Comparison of ENCODE assay signal across 19 mouse cellular contexts in the genomic region with DNA sequence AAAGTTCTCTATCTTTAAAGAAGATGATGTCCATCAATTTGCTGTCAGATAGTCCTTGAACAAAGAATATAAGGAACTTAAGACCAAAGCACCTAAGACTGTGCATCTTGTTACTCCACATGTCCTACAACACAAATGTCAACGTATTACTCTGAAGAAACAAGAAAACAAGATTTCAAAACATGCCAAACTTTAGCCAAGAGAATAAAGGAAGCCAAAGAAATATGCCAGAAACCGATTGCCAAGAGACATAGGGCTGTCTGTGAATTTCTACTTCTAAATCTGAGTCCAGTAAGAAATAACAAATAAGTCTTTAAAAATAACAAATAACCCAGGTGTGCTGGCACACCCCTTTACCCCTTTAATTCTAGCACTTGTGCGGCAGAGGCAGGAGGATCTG.
"Had no signal": no experiment of that assay in that cellular context is flagged by ENCODE, and none has a peak within 500 bp of the region (broad histone marks: within the 10 kb centered on the region; RNA-seq: fewer than 3 reads in every experiment).

No protein-coding gene starts in this region.

- H3K27ac ChIP-seq: midbrain, embryonic 10.5 days; midbrain, embryonic 12.5 days; neural tube, embryonic 13.5 days; neural tube, embryonic 15.5 days; stomach, embryonic 15.5 days; stomach, postnatal 0 days had no signal

- H3K36me3 ChIP-seq: midbrain, embryonic 10.5 days; midbrain, embryonic 12.5 days; neural tube, embryonic 13.5 days; neural tube, embryonic 15.5 days; stomach, embryonic 15.5 days had no signal

- H3K4me3 ChIP-seq: midbrain, embryonic 10.5 days; midbrain, embryonic 12.5 days; myocyte; neural tube, embryonic 13.5 days; neural tube, embryonic 15.5 days; stomach, embryonic 15.5 days had no signal

- H3K27me3 ChIP-seq: midbrain, embryonic 12.5 days; neural tube, embryonic 13.5 days; neural tube, embryonic 15.5 days; stomach, embryonic 15.5 days had no signal

- H3K9ac ChIP-seq: lung, embryonic 14.5 days; midbrain, embryonic 12.5 days; neural tube, embryonic 13.5 days; neural tube, embryonic 15.5 days; stomach, embryonic 15.5 days had no signal

- H3K4me2 ChIP-seq: lung, embryonic 14.5 days; midbrain, embryonic 12.5 days; neural tube, embryonic 13.5 days; neural tube, embryonic 15.5 days; stomach, embryonic 15.5 days had no signal

- H3K9me3 ChIP-seq: midbrain, embryonic 10.5 days; midbrain, embryonic 12.5 days; neural tube, embryonic 13.5 days; neural tube, embryonic 15.5 days; stomach, embryonic 15.5 days had no signal

- ATAC-seq: midbrain, embryonic 16.5 days had no signal

- H3K4me1 ChIP-seq: midbrain, embryonic 10.5 days; midbrain, embryonic 12.5 days; neural tube, embryonic 13.5 days; neural tube, embryonic 15.5 days; stomach, embryonic 15.5 days had no signal

- DNase-seq: lung, embryonic 14.5 days; lung, postnatal 10 days; lung, postnatal 4 days; midbrain, embryonic 14.5 days; retina, postnatal 1 day; right cerebral cortex, adult 18-20 months; right cerebral cortex, postnatal 25 days; right cerebral cortex, postnatal 4 days; thymus, adult 2 months; thymus, postnatal 25 days; thymus, postnatal 4 days had no signal
